Mouse (Mus musculus) small intestine, adult 2 months (tissue): ENCODE results near the gene Tesk1.

ENCODE experiments used
- CTCF ChIP-seq: fragments of 200-500 bp; IDR thresholded peaks from 2 replicates; pipeline ENCODE4 v1.5.1; 2012; ENCODE audit warnings: low read depth, mild to moderate bottlenecking, control low read depth, inconsistent platforms, low read length, moderate library complexity, mixed read lengths; ENCODE audit not compliant: insufficient replicate concordance, insufficient read length; ENCODE audit errors: extremely low read depth
- POLR2A ChIP-seq: fragments of 200-500 bp; IDR thresholded peaks from 2 replicates; pipeline ENCODE4 v1.6.1; 2012; ENCODE audit warnings: low read depth, mild to moderate bottlenecking, control low read depth, inconsistent platforms, low read length, moderate library complexity

GRCm38 (mm10) chr4:43497405-43497804 is 55.7 kb downstream of the Tesk1 start:
- TF ChIP-seq CTCF (no peak), POLR2A (no peak)
